Mouse (Mus musculus): ENCODE results near the gene Olfr743. TPM values are rescaled to one million over a fixed set of nuclear protein-coding genes. Genes with fewer than 3 reads are reported as not detected.
"Not testable (repeated sequence)": the region's sequence is repeated elsewhere in the genome, so short reads cannot be mapped to it uniquely, and the experiment has no call there.

Gene Olfr743
- not detected for total RNA-seq (2021)

DNA sequence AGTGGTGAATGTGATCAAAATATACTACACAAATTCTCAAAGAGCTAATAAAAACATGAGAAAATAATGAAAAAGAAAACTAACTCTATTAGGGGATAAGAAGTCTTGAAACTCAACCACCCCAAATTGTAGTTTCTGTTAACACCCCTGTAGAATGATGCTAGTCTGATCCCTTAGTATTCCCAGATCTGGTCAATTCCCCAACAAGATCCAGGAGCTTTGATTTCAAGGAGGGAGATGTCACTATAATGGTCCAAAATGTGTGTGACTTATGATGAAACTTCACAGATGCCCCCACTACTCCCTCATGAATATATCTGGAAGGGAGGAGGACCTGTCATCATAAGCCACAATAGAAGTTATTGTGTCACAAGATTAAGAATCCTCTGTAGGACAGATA, at the start of gene Olfr743:
Olfr743 (plus strand) TSS at position 301 of the 400 bp plus-strand sequence.
- DNase-seq, result no peak

GRCm38 (mm10) chr14:50472438-50472837, 49.2 kb upstream of the Olfr743 start, which contains the start of gene Olfr741:
Gene Olfr741, plus strand, starts transcription at chr14:50472738.
- DNase-seq, result no peak

DNA sequence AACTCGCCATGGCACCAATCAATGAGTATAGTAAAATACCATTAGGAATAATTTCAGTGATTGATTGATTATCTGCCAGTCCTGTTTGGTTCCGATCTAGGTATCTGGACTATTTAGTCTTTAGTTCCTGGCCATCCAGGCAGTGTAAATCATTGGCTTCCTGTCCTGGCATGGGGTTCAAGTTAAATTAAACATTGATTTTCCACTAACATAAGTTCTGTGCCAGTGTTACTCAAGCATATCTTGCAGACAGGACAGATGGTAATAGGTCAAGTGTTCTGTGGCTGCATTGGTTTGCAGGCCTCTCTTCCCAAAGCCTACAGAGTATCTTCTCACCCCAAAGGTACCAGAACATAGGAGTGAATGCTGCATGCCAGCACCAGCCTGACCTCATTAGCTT, 43.2 kb upstream of the Olfr743 start:
- no peak for DNase-seq

DNA sequence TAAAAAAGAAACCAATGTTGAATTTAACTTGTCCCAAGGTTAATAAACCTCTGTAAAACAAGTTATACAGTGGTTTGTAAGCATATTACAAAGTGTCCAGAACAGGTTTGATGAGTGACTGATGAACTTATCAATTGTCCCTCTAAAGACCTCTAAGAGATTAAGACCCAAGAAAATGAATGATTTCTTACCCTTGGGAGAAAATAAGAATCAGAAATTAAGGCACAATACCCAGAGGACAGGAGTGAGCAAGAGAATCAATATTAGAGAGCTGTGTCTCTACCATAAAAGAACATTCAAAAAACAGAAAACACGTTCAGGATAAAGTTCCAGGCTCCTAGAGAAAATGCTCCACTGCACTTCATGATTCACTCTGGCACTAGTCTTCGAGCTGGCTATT, 18.3 kb upstream of the Olfr743 start, which contains the start of gene Olfr742:
Olfr742 (plus strand) TSS at position 301 of the 400 bp plus-strand sequence.
- DNase-seq, result no peak

- no peak for DNase-seq
These were observed 31.1 kb downstream of the Olfr743 start for GRCm38 (mm10) chr14:50552734-50553133.

- DNase-seq, result not testable (repeated sequence)
These were observed 51.4 kb downstream of the Olfr743 start for GRCm38 (mm10) chr14:50573056-50573455.

Other genes starting within 250 kb of the Olfr743 start
- not detected for gene Olfr732, start 237.6 kb upstream of the Olfr743 start, total RNA-seq (2021)
- gene Olfr733, start 220.3 kb upstream of the Olfr743 start, total RNA-seq (2021), result not detected
- gene Olfr734, start 195.1 kb upstream of the Olfr743 start, total RNA-seq (2021), result not detected
- not detected for gene Olfr735, start 173.0 kb upstream of the Olfr743 start, total RNA-seq (2021)
- not detected for gene Tlr11, start 163.9 kb upstream of the Olfr743 start, total RNA-seq (2021)
- gene Olfr736, start 140.7 kb upstream of the Olfr743 start, total RNA-seq (2021), result not detected
- not detected for gene Olfr738, start 114.3 kb upstream of the Olfr743 start, total RNA-seq (2021)
- not detected for gene Olfr739, start 103.2 kb upstream of the Olfr743 start, total RNA-seq (2021)
- not detected for gene Olfr740, start 76.3 kb upstream of the Olfr743 start, total RNA-seq (2021)
- gene Olfr741, start 49.1 kb upstream of the Olfr743 start, total RNA-seq (2021), result not detected
- gene Olfr742, start 18.2 kb upstream of the Olfr743 start, total RNA-seq (2021), result not detected
- gene Olfr744, start 93.0 kb downstream of the Olfr743 start, total RNA-seq (2021), result not detected
- not detected for gene Olfr745, start 117.5 kb downstream of the Olfr743 start, total RNA-seq (2021)
- not detected for gene Olfr746, start 125.2 kb downstream of the Olfr743 start, total RNA-seq (2021)
- not detected for gene Olfr747, start 171.4 kb downstream of the Olfr743 start, total RNA-seq (2021)
- not detected for gene Olfr748, start 185.5 kb downstream of the Olfr743 start, total RNA-seq (2021)
- not detected for gene Olfr749, start 223.3 kb downstream of the Olfr743 start, total RNA-seq (2021)